Mouse (Mus musculus) kidney, postnatal 0 days (tissue): ENCODE data around the gene 4930402H24Rik. TPM values are rescaled to one million over a fixed set of nuclear protein-coding genes. Genes with fewer than 3 reads are reported as not detected.

Experiments used
- ATAC-seq: fragments of 200-750 bp; cut with Nextera tagmentation; replicated peaks from 2 replicates; pipeline ENCODE4 v1.8.0; 2017; ENCODE audit warnings: low read depth, moderate number of reproducible peaks, moderate TSS enrichment, moderate library complexity; ENCODE audit not compliant: low FRiP score
- DNase-seq: peaks from one replicate; pipeline ENCODE4 v3.0.0-alpha.2; 2016; ENCODE audit warnings: low spot score
- H3K27ac ChIP-seq: fragments of 300-500 bp; sonication (generic); 2 replicates; pipeline ENCODE4 v1.5.1; 2014; ENCODE audit warnings: mild to moderate bottlenecking
- H3K27me3 ChIP-seq: fragments of 300-500 bp; sonication (generic); 2 replicates; pipeline ENCODE4 v1.6.1; 2014; ENCODE audit warnings: low read length, mixed read lengths; ENCODE audit not compliant: insufficient read depth
- H3K36me3 ChIP-seq: fragments of 300-500 bp; sonication (generic); 2 replicates; pipeline ENCODE4 v1.6.1; 2014; ENCODE audit warnings: low read length, mixed read lengths; ENCODE audit not compliant: insufficient read depth
- H3K4me1 ChIP-seq: fragments of 300-500 bp; sonication (generic); replicated peaks from 2 replicates; pipeline ENCODE4 v1.6.1; 2014; ENCODE audit warnings: antibody characterized with exemption, low read length, mixed read lengths; ENCODE audit not compliant: insufficient read depth
- H3K4me2 ChIP-seq: fragments of 300-500 bp; sonication (generic); 2 replicates; pipeline ENCODE4 v1.6.1; 2014; ENCODE audit warnings: mild to moderate bottlenecking, low read length, moderate library complexity, mixed read lengths
- H3K4me3 ChIP-seq: fragments of 300-500 bp; sonication (generic); replicated peaks from 2 replicates; pipeline ENCODE4 v1.5.1; 2014; ENCODE audit warnings: low read depth, low read length
- H3K9ac ChIP-seq: fragments of 300-500 bp; sonication (generic); 2 replicates; pipeline ENCODE4 v1.6.1; 2014; ENCODE audit warnings: low read depth, low read length
- H3K9me3 ChIP-seq: fragments of 300-500 bp; sonication (generic); replicated peaks from 2 replicates; pipeline ENCODE4 v1.6.1; 2016; ENCODE audit warnings: low read length, inconsistent platforms, mixed read lengths
- CTCF ChIP-seq: IDR thresholded peaks from 2 replicates; pipeline ENCODE4 v1.5.1; 2016; ENCODE audit warnings: antibody characterized with exemption, low read depth, mild to moderate bottlenecking, moderate library complexity
- WGBS: fragments of 180-500 bp; shearing (Covaris S2); extraction: QIAGEN DNeasy Blood & Tissue Kit; methylation state at CpG from one replicate; pipeline ENCODE4 v1.1.7; 2014; 5-methylcytosine and 5-hydroxymethylcytosine counted together
- polyA plus RNA-seq: library from polyadenylated mRNA; unstranded; fragments of >200 nt; fragmentation: Nextera tagmentation; extraction: Ambion mirVana; gene quantifications from 2 replicates; pipeline ENCODE4 v1.2.1, GENCODE M21; 2015

The 4930402H24Rik gene
- polyA plus RNA-seq, 1 experiment from 2014 or later: 19.2 TPM

DNA sequence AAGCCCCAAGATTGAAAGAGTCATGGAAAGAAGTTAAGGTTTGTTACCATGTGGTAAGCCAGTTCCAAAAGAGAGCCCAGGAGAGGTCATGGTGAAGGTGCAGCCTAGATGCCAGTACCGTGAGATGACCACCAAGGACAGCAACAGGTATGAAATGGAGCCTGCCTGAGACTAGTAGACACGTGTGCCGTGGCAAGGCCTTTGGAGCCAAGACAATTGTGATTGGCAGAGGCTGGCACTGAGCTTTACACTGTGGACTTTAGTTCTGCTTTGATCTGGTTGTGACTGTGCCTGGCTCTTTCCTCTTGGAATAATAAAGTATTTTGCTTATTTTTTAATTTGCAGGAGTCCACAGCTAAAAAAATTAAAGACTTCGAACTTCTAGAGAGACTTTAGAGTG, 21.8 kb upstream of the 4930402H24Rik start:
- H3K9me3 ChIP-seq: no peaks in the 10 kb centered on the region
- no peak overlapping the region for H3K4me3 ChIP-seq
- no peaks in the 10 kb centered on the region for H3K27me3 ChIP-seq
- ATAC-seq (no peak), DNase-seq (no peak)
- no peak overlapping the region for H3K4me2 ChIP-seq
- WGBS: 90% methylated on average over 4 of the region's 4 CpGs
- H3K36me3 ChIP-seq: no peaks in the 10 kb centered on the region
- H3K27ac ChIP-seq: no peak overlapping the region
- no peak overlapping the region for H3K9ac ChIP-seq
- no peaks in the 10 kb centered on the region for H3K4me1 ChIP-seq
- no peak for TF ChIP-seq CTCF

- no peak overlapping the region for H3K9ac ChIP-seq
- DNase-seq: no peak
- no peak for ATAC-seq
- no peaks in the 10 kb centered on the region for H3K9me3 ChIP-seq
- H3K36me3 ChIP-seq: no peaks in the 10 kb centered on the region
- H3K4me2 ChIP-seq: no peak overlapping the region
- 58% methylated on average over 2 of the region's 2 CpGs for WGBS
- H3K27ac ChIP-seq: no peak overlapping the region
- H3K4me3 ChIP-seq: no peak overlapping the region
- TF ChIP-seq CTCF: no peak
- H3K4me1 ChIP-seq: no peaks in the 10 kb centered on the region
- H3K27me3 ChIP-seq: no peaks in the 10 kb centered on the region
Observed at GRCm38 (mm10) chr2:130924950-130925349, 18.7 kb upstream of the 4930402H24Rik start.

DNA sequence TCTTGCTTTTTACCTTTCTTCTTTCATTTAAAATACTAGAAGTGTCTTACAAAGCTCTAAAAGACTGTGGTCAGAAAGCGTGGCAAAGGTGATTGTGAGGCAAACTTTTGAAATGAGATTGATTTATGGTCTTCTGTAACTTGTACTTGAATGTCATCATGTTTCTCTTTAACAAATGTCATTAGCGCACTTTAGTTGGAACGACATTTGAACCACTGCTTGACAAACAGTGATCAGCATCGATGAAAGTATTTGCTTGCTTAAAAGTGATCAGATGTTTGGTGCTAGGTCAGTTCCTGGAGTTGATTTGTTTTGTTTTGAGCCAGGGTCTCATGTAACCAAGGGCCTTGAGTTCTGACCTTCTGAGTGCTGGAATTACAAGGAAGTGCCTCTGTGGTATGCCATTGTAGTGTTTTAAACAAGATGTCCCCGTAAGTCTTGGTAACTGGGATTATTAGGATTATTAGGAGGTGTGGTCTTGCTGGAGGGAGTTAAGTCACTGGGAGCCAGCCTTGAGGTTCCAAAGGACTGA, 12.9 kb upstream of the 4930402H24Rik start:
- Histone ChIP-seq H3K36me3 (no peaks in the 10 kb centered on the region), H3K27me3 (no peaks in the 10 kb centered on the region), H3K4me2 (no peak overlapping the region), H3K4me3 (no peak overlapping the region), H3K4me1 (0 out of 2 replicates have a peak, but pooled peaks cover 4% of the 10 kb centered on the region), H3K9me3 (no peaks in the 10 kb centered on the region), H3K9ac (no peak overlapping the region), H3K27ac (no peak overlapping the region)
- DNase-seq: peak; percentile 5
- no peak for TF ChIP-seq CTCF
- no peak for ATAC-seq
- 35% methylated on average over 5 of the region's 5 CpGs for WGBS

- no peaks in the 10 kb centered on the region for H3K9me3 ChIP-seq
- no peak for DNase-seq
- no peak for TF ChIP-seq CTCF
- H3K27me3 ChIP-seq: no peaks in the 10 kb centered on the region
- no peak overlapping the region for H3K9ac ChIP-seq
- WGBS: 92% methylated on average over 1 of the region's 1 CpGs
- no peak overlapping the region for H3K4me3 ChIP-seq
- 0 out of 2 replicates have a peak, but pooled peaks cover 6% of the 10 kb centered on the region for H3K4me1 ChIP-seq
- no peak overlapping the region for H3K27ac ChIP-seq
- ATAC-seq: no peak
- no peak overlapping the region for H3K4me2 ChIP-seq
- no peaks in the 10 kb centered on the region for H3K36me3 ChIP-seq
Observed at GRCm38 (mm10) chr2:130917686-130918085, 11.5 kb upstream of the 4930402H24Rik start.

- no peak for ATAC-seq
- Histone ChIP-seq H3K27me3 (no peaks in the 10 kb centered on the region), H3K4me3 (no peak overlapping the region), H3K9ac (no peak overlapping the region), H3K36me3 (no peaks in the 10 kb centered on the region), H3K9me3 (no peaks in the 10 kb centered on the region), H3K4me2 (no peak overlapping the region), H3K27ac (peak overlapping the region; percentile 5; the same call in 1 of the 2 replicates), H3K4me1 (0 out of 2 replicates have a peak, but pooled peaks cover 6% of the 10 kb centered on the region)
- DNase-seq: peak; percentile 50
- 13% methylated on average over 3 of the region's 3 CpGs for WGBS
- no peak for TF ChIP-seq CTCF
Observed at GRCm38 (mm10) chr2:130916521-130917147, 10.4 kb upstream of the 4930402H24Rik start.

- Histone ChIP-seq H3K4me3 (no peak overlapping the region), H3K9me3 (no peaks in the 10 kb centered on the region), H3K4me1 (0 out of 2 replicates have a peak, but pooled peaks cover 6% of the 10 kb centered on the region), H3K27ac (no peak overlapping the region), H3K27me3 (no peaks in the 10 kb centered on the region), H3K4me2 (no peak overlapping the region), H3K36me3 (0 out of 2 replicates have a peak, but pooled peaks cover 2% of the 10 kb centered on the region), H3K9ac (no peak overlapping the region)
- WGBS: 97% methylated on average over 1 of the region's 1 CpGs
- ATAC-seq: no peak
- no peak for DNase-seq
- no peak for TF ChIP-seq CTCF
Observed at GRCm38 (mm10) chr2:130914873-130915272, 8.7 kb upstream of the 4930402H24Rik start.
